Mouse (Mus musculus) G1E (cell line): Measurements from ENCODE around the gene Acox1.

ENCODE experiments used
- CTCF ChIP-seq: IDR thresholded peaks from 2 replicates; pipeline ENCODE4 v1.5.1; 2012; ENCODE audit warnings: low read depth, low read length, inconsistent platforms, mixed read lengths
- GATA1 ChIP-seq: IDR thresholded peaks from 2 replicates; pipeline ENCODE4 v1.6.1; 2012; ENCODE audit warnings: borderline replicate concordance, low read length, inconsistent platforms, mixed read lengths
- POLR2AphosphoS5 ChIP-seq: IDR thresholded peaks from 2 replicates; pipeline ENCODE4 v1.6.1; 2012; ENCODE audit warnings: low read depth, low read length, inconsistent platforms; ENCODE audit not compliant: insufficient replicate concordance
- TAL1 ChIP-seq: conservative IDR thresholded peaks from 2 replicates; pipeline ENCODE4 v1.6.1; 2012; ENCODE audit warnings: low read depth, low read length, inconsistent platforms, mixed read lengths

DNA sequence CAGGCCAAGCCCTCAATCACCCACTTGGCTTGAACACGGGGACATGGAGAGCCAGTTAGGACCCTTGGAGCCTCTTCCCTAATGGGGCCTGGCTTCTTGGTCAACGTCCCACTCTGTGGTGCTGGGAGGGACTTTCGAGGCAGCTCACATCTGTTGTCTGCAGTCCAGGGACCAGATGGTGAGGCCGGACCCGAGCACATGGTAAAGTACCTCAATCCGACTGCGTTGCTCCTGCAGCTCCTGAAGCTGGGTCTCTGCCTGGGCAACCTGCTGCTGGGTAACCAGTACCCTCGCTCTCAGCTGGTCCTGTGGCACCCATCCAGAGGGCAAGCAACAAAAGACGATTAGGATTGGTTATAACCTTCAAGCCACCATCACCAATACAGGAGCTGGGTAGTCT, 70.9 kb downstream of the Acox1 start:
- TF ChIP-seq CTCF (no peak), GATA1 (no peak), TAL1 (no peak), POLR2AphosphoS5 (no peak)
